Mouse (Mus musculus): ENCODE results near the gene Gm5431. TPM values are rescaled to one million over a fixed set of nuclear protein-coding genes. Genes with fewer than 3 reads are reported as not detected.
"Not testable (repeated sequence)": the region's sequence is repeated elsewhere in the genome, so short reads cannot be mapped to it uniquely, and the experiment has no call there.

Gene Gm5431
- polyA plus RNA-seq, 1 experiment from 2014 or later: 0.06 TPM

DNA sequence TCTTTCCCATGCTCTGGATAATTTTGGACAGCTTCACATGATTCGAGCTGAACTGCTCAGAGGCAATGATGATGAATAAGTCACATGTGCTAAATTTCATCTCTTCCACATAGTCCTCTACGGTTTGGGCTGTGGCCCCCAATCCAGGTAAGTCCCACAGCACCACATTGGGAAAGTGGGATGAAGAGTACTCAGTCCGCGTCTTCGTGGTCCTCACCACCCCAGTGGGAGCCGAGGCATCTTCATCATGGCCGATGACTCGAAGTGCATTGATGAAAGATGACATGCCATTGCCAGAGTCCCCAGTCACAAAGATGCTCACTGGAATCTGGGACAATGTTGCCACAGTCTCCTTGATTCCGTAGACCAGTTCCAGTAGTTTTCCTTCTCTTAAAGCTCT, 35.5 kb downstream of the Gm5431 start:
- Histone ChIP-seq H3K36me3 (no peaks in the 10 kb centered on the region), H3K27me3 (ENCODE audit: insufficient read depth, poor library complexity, severe bottlenecking) (no peaks in the 10 kb centered on the region), H3K4me3 (no peak overlapping the region), H3K4me1 (peaks cover 19% of the 10 kb centered on the region), H3K27ac (no peak overlapping the region), H3K9me3 (no peaks in the 10 kb centered on the region)
- 93% methylated on average over 9 of the region's 9 CpGs for WGBS
- peak; percentile 50 for DNase-seq (ENCODE audit: low spot score)

DNA sequence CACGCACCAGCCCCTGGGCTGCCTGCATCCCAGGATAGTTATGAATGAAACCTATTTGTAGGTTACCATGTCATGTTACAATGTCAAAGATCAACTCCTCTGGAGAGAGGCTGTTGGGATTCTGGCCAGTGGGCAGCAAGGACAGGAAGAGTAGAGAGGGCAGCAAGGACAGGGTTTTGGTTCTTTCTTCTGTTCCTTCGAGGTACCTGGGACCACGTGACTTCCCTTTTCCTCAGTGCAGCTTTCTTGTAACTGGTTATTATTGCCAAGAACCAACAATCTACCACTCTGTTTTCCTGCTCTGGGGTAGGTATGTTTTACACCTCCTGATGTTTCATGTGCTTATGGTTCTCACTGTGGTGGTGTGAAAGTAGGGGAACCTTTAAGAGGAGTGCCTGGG, 38.2 kb downstream of the Gm5431 start:
- no peak for DNase-seq (ENCODE audit: low spot score)
- H3K27ac ChIP-seq: no peak overlapping the region
- no peak overlapping the region for H3K4me3 ChIP-seq
- WGBS: 82% methylated on average over 3 of the region's 3 CpGs
- no peaks in the 10 kb centered on the region for H3K4me1 ChIP-seq
- no peaks in the 10 kb centered on the region for H3K36me3 ChIP-seq
- H3K9me3 ChIP-seq: no peaks in the 10 kb centered on the region
- H3K27me3 ChIP-seq (ENCODE audit: insufficient read depth, poor library complexity, severe bottlenecking): no peaks in the 10 kb centered on the region

DNA sequence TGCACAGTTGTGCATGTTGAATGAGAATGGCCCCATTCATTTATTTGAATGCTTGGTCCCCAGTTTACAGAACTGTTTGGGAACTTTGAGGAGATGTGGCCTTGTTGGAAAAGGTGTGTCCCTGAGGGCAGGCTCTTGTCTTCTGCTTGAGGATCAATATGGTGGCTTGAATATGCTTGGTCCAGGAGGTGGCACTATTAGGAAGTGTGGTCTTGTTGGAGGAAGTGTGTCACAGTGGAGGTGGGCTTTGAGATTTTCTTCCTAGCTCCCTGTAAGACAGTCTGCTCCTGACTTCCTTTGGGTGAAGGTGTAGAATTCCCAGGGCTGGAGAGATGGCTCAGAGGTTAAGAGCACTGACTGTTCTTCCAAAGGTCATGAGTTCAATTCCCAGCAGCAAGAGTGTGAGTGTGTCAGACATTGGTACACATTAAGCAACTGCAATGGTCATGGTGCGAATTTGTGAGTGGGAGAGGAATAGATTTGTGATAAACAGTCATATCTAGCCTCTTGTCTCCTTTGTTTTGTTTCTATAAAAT, 39.2 kb downstream of the Gm5431 start:
- H3K36me3 ChIP-seq: no peaks in the 10 kb centered on the region
- H3K4me1 ChIP-seq: no peaks in the 10 kb centered on the region
- H3K9me3 ChIP-seq: no peaks in the 10 kb centered on the region
- H3K27ac ChIP-seq: no peak overlapping the region
- no peak overlapping the region for H3K4me3 ChIP-seq
- 59% methylated on average over 1 of the region's 1 CpGs for WGBS
- DNase-seq (ENCODE audit: low spot score): no peak
- no peaks in the 10 kb centered on the region for H3K27me3 ChIP-seq (ENCODE audit: insufficient read depth, poor library complexity, severe bottlenecking)

DNA sequence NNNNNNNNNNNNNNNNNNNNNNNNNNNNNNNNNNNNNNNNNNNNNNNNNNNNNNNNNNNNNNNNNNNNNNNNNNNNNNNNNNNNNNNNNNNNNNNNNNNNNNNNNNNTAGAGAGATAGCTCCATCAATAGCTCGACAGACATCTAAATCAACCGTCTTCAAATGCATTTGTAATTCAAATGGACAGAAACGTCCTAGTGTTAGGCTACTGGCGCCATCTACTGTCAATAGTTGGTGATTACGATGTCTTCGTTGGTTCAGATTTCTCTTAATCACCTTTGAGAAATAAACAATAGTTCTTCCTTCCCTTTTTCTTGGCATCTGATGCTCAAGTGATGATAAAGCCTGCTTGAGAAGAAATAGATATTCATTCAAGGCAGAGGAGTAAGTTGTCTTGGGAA, 43.0 kb downstream of the Gm5431 start:
- WGBS: 0% methylated on average over 6 of the region's 6 CpGs
- Histone ChIP-seq H3K4me1 (peaks cover 10% of the 10 kb centered on the region), H3K9me3 (no peaks in the 10 kb centered on the region), H3K36me3 (no peaks in the 10 kb centered on the region), H3K27ac (no peak overlapping the region), H3K4me3 (peak overlapping the region; percentile 74; the same call in 1 of the 2 replicates), H3K27me3 (ENCODE audit: insufficient read depth, poor library complexity, severe bottlenecking) (no peaks in the 10 kb centered on the region)
- DNase-seq (ENCODE audit: low spot score): no peak

DNA sequence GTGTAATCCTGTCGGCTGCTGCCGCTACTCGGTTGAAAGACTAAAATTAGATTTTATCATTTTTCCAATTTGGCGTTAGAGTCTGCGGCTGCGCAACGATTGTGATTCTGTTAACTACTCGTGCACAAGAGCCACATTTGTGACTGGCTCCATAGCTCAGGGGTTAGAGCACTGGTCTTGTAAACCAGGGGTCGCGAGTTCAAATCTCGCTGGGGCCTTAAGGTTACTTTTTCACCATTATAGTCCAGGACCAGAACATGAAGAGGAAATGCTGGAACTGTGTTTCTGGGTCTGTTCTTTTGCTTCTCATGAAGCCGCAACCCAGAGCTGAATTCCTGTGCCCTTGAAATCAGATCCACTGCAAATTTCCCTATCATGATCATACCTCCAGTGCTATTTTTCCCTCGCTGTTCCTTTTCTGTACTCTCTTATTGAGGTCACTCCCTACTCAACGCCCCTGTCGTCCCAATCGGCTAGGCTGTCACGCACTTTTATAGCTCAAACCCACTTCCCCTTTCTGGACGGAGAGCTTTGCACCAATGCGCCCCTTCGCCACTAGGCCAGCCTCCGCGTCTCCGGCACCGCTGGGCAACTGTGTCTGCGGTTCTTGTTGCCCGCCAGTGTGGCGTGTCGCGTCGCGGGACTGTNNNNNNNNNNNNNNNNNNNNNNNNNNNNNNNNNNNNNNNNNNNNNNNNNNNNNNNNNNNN, 48.4 kb downstream of the Gm5431 start:
- Histone ChIP-seq H3K27me3 (ENCODE audit: insufficient read depth, poor library complexity, severe bottlenecking) (peaks cover 14% of the 10 kb centered on the region), H3K27ac (peak overlapping the region; percentile 59), H3K4me3 (peak overlapping the region; percentile 74), H3K9me3 (no peaks in the 10 kb centered on the region), H3K4me1 (peaks cover 28% of the 10 kb centered on the region), H3K36me3 (no peaks in the 10 kb centered on the region)
- DNase-seq (ENCODE audit: low spot score): peak; percentile 91
- under 1% methylated on average over 31 of the region's 31 CpGs for WGBS

DNA sequence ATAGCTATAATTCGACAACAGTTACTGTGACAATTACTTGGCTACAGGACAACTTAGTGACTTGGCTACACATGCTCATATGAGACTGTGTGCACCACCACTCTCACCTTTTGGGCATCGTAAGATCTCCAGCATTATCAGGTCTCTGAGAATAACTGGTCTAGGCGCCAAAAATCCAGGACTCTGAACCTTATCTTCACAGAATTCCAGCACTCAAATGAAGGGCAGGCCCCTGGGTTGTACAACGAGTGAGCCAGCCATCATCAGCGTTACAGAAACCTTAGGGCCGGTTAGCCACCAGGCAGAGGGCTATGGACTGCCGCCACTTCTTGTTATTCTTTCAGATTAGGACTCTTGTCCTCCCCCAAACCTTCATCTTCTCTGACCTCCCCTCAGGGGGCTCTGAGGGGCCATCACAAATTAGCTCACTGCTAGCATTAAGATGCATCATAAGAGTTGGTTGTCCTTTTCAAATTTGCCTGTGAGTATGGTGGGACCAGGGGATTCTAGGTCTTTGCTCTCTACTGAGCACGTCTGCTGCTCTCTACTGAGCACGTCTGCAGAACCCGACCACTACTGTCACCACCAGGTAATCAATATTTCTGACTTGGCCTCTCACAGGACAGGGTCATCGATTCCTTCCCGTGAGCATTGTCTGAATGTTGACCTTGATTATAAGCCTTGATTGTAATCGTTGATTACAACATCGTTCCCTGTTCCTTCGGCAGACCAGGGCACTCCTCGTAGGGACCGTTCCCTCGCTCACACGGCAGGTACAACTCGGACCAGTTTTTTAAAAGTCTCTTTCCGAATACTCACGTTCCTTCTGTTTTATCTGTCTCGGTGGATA, 49.2 kb downstream of the Gm5431 start:
- Histone ChIP-seq H3K4me1 (peaks cover 28% of the 10 kb centered on the region), H3K27me3 (ENCODE audit: insufficient read depth, poor library complexity, severe bottlenecking) (peaks cover 22% of the 10 kb centered on the region), H3K27ac (peak overlapping the region; percentile 59), H3K9me3 (no peaks in the 10 kb centered on the region), H3K36me3 (no peaks in the 10 kb centered on the region), H3K4me3 (peak overlapping the region; percentile 74)
- DNase-seq (ENCODE audit: low spot score): no peak
- 5% methylated on average over 23 of the region's 23 CpGs for WGBS

DNA sequence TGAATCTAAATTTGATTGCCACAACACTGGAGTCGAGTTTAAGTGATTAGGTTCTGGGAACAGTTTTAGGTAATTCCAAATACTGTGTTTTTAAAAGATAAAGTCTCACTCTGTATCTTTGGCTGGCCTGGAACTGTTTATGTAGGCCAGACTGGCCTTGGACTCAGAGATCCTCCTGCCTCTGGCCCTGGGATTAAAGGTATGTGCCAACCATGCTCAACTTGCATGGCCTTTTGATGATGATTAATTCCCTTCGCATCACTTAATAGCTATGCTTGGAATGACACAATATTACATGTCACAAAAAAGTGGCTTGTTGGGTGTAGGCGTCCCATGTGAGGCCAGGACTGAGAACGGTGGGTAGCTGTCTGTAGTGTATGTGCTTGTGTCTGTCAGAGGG, 49.8 kb downstream of the Gm5431 start:
- WGBS: 76% methylated on average over 4 of the region's 4 CpGs
- no peaks in the 10 kb centered on the region for H3K36me3 ChIP-seq
- no peak overlapping the region for H3K27ac ChIP-seq
- peaks cover 25% of the 10 kb centered on the region for H3K27me3 ChIP-seq (ENCODE audit: insufficient read depth, poor library complexity, severe bottlenecking)
- DNase-seq (ENCODE audit: low spot score): no peak
- peak overlapping the region; percentile 74 for H3K4me3 ChIP-seq
- peaks cover 28% of the 10 kb centered on the region for H3K4me1 ChIP-seq
- H3K9me3 ChIP-seq: no peaks in the 10 kb centered on the region

DNA sequence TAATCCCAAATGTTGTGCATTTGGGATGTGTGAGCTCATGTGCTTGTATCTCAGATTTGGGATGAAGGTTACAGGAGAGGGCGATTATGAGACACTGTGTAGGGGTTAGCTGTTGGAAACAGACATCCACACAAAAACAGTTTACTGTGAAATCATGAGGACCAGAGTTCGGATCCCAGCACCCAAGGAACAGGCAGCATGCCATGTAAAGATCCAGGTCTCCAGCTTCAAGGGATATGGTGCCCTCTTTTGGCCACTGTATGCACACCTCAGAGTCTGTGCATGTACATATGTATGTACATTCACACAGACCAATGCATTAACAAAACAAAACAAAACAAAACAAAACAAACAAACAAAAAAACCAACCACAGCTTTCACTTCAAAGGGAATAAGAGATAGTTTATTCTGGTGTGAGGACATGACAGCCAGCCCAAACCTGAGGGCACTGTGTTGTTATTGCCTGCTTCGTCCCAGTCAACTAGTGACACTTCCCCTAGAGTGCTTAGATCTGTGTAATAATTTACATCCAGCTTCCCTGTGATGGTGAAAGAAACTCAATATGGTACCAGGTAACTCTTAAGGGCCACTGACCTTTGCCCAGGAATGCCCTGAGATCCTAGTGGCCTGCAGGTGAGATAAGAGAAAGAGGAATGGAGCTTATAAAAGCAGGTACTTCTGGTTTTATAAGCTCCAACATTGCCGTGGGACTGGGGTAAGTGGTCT, 50.6 kb downstream of the Gm5431 start:
- DNase-seq (ENCODE audit: low spot score): no peak
- Histone ChIP-seq H3K27ac (no peak overlapping the region), H3K27me3 (ENCODE audit: insufficient read depth, poor library complexity, severe bottlenecking) (peaks cover 25% of the 10 kb centered on the region), H3K36me3 (no peaks in the 10 kb centered on the region), H3K9me3 (no peaks in the 10 kb centered on the region), H3K4me1 (peaks cover 28% of the 10 kb centered on the region), H3K4me3 (no peak overlapping the region)
- 75% methylated on average over 4 of the region's 4 CpGs for WGBS

DNA sequence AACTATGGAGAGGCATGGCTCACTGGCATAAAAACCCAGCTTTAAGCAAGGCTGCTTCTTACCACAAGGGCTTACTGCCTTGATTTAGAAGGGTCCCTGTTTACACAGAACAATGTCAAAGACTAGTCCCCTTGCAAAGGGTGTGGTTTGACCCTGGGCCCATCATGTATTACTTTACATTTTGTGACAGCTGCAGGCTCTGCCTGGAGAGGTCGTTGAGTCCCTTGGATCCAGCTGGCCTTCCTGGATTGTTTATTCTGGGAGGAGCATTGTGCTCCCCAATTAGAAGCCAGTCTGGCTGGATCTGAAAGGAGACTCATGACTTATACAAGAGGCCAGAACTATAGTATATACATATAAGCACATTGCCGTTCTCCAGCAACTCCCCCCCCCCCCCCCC, 51.8 kb downstream of the Gm5431 start:
- Histone ChIP-seq H3K27me3 (ENCODE audit: insufficient read depth, poor library complexity, severe bottlenecking) (peaks cover 29% of the 10 kb centered on the region), H3K36me3 (no peaks in the 10 kb centered on the region), H3K9me3 (no peaks in the 10 kb centered on the region), H3K4me3 (no peak overlapping the region), H3K4me1 (peaks cover 31% of the 10 kb centered on the region), H3K27ac (no peak overlapping the region)
- 60% methylated on average over 2 of the region's 2 CpGs for WGBS
- no peak for DNase-seq (ENCODE audit: low spot score)

DNA sequence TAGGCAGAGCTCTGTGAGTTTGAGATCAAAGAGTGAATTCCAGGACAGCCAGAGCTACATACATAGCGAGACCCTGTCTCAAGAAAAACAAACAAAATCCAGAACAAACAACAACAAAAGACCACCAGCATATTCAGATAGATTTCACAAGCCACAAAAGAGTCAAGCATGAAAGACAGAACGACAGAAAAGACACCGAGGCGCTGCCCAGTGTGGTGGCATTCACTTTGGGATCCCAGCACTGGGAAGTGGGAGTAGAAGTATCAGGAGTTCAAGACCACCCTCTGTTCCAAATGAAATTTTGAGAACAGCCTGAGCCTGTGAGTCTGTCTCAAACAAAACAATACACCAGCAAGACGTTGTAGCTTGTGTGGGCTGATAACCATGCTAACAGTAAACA, 55.1 kb downstream of the Gm5431 start:
- Histone ChIP-seq H3K36me3 (no peaks in the 10 kb centered on the region), H3K4me3 (no peak overlapping the region), H3K27me3 (ENCODE audit: insufficient read depth, poor library complexity, severe bottlenecking) (peaks cover 46% of the 10 kb centered on the region), H3K27ac (no peak overlapping the region), H3K4me1 (peaks cover 10% of the 10 kb centered on the region; the same call in 1 of the 2 replicates), H3K9me3 (no peaks in the 10 kb centered on the region)
- 64% methylated on average over 5 of the region's 5 CpGs for WGBS
- no peak for DNase-seq (ENCODE audit: low spot score)

DNA sequence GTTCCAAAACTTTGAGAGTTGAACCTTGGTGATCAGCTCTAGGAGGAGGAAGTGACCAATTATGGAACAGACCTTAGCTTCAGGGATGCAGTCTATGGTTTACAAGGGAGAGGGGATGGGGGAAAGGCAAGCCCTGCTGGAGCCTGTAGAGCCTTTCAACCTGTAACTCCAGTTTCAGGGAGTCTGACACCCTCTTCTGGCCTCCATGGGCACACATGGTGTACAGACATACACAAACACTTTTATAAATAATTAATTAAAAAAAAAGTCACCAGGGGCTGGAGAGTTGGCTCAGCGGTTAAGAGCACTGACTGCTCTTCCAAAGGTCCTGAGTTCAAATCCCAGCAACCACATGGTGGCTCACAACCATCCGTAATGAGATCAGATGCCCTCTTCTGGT, 55.7 kb downstream of the Gm5431 start:
- 83% methylated on average over 2 of the region's 2 CpGs for WGBS
- not testable (repeated sequence) for H3K36me3 ChIP-seq

DNA sequence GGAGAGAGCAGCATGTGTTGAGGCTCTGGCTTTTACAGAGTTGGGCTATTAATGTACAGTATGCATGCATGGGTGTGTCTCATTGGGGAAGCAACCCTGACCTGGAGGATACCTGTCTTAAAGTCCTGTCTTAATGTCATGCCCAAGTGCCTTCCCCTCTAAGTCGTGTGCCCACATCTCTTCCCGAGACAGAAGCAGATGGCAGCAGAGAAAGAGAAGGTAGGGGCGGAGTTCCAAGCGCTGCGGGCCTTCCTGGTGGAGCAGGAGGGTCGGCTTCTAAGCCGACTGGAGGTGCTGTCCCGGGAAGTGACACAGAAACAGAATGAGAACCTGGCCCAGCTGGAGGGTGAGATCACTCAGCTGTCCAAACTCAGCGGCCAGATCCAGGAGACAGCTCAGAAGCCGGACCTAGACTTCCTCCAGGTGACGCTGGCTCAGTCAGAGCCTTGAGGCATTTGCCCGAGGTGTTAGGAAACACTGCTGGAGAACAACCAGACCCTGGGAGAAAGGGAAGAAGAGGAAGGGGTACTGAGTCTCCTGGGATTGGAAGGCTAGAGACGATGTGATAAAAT, 56.7 kb downstream of the Gm5431 start:
- Histone ChIP-seq H3K9me3 (no peaks in the 10 kb centered on the region), H3K27me3 (ENCODE audit: insufficient read depth, poor library complexity, severe bottlenecking) (peaks cover 46% of the 10 kb centered on the region), H3K4me1 (peaks cover 10% of the 10 kb centered on the region; the same call in 1 of the 2 replicates), H3K27ac (no peak overlapping the region), H3K36me3 (no peaks in the 10 kb centered on the region), H3K4me3 (no peak overlapping the region)
- 19% methylated on average over 13 of the region's 13 CpGs for WGBS
- no peak for DNase-seq (ENCODE audit: low spot score)

More for the DNA sequence above, 55.7 kb downstream of the Gm5431 start:
- Histone ChIP-seq H3K27me3 (ENCODE audit: insufficient read depth, poor library complexity, severe bottlenecking) (peaks cover 46% of the 10 kb centered on the region), H3K4me1 (peaks cover 10% of the 10 kb centered on the region; the same call in 1 of the 2 replicates)
- not testable (repeated sequence) for H3K27ac ChIP-seq; DNase-seq (ENCODE audit: low spot score); H3K4me3 ChIP-seq; H3K9me3 ChIP-seq

Measured in heart, embryonic 10.5 days (tissue).